Mouse (Mus musculus) frontal cortex, adult 2 months (tissue): ENCODE measurements around the gene Tarsl2. TPM values are rescaled to one million over a fixed set of nuclear protein-coding genes. Genes with fewer than 3 reads are reported as not detected.

Source experiments
- DNase-seq, 2 experiments: peaks; one replicate each; pipeline ENCODE4 v3.0.0; 2022; ENCODE audit warnings: low spot score in 1 of 2; ENCODE audit errors: extremely low spot score in 1 of 2
- polyA plus RNA-seq: library from polyadenylated mRNA; depleted of rRNA; stranded (reverse); fragments of >200 nt; gene quantifications from 2 replicates; pipeline ENCODE4 v1.2.3, GENCODE M21; 2012

The Tarsl2 gene
- polyA plus RNA-seq, 1 experiment, result 18.8 TPM

DNA sequence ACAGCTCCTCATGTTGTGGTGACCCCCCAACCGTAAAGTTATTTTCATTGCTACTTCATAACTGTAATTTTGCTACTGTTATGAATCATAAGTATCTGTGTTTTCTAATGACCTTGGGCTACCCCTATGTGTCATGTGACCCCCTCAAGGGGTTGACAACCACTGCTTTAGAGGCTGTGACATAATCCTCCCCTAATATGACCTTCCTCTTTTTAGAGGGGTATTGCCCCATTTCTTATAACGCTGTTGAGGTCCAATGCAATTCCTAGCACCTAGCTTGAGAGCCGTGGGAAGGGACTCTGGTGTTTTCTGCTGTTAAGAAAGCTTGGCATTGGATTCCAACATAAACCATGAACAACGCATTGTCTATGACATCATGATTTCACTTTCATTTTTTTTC lies 6.0 kb downstream of the Tarsl2 start:
- DNase-seq, result no peak

DNA sequence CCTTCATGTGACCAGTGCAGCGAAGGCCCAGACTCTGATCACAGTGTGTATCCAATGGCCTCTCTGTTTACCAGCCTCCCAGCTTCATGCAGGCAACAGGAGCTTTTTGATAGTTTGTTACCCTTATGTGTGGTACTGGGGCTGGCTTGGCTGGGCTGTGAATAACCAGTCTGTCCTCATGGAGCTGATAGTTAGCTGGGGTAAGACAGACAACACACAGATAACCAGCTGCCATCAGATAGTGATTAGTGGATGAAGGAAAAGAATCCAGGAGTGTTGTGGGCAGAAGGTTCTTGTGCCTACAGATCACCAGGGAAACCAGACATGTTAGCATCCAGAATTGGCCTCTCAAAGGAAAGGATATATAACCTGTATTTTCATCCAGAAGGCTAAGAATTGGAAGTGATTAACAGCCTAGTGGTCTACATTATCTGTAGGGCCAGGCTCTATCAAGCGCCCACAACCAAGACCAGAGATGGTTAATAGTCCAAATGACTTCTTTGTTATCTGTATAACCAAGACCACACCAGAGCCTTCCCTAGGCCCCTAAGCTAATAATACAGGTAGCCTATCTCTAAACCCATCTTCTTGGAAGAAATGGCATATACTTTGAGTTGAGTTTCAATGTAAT lies 12.9 kb downstream of the Tarsl2 start:
- DNase-seq, result no peak

DNA sequence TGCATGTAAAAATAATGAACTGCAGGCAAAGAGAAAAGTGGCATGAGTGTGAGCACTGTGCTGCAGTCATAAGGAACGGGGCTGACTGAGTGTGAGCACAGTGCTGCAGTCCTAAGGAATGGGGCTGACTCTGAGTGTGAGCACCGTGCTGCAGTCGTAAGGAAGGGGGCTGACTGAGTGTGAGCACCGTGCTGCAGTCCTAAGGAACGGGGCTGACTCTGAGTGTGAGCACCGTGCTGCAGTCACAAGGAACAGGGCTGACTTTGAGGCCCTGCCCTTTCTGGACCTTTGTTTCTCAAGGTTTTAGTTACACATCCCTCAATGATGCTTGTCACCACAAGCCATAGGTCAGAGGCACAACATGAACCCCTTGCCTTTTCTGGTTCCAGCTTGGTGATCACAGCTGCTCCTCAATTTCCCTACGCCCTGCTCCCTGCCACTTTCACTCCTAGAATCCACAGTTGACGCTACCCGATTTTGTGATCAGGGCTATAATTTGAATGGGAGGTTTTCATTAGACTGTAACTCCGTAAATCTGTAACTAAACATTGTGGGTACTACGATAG lies 18.6 kb downstream of the Tarsl2 start:
- DNase-seq, result no peak

DNA sequence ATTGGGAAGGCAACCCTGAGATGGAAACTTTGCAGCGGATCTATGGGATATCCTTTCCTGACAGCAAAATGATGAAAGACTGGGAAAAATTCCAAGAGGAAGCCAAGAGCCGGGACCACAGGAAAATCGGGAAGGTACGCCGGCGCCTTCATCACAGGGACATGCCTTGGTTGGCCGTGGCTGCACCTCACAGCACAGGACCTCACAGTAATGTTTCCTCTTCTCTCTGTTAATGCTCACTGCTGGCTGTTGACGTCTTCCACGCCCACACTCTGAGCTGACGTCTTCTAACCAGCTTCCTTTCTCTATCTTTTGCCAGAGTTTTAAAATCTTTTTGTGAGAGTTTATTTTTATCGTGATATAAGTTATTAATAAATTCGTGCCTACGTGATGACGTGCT lies 19.2 kb downstream of the Tarsl2 start:
- peak in 1 of 2 experiments; percentile 66 for DNase-seq

DNA sequence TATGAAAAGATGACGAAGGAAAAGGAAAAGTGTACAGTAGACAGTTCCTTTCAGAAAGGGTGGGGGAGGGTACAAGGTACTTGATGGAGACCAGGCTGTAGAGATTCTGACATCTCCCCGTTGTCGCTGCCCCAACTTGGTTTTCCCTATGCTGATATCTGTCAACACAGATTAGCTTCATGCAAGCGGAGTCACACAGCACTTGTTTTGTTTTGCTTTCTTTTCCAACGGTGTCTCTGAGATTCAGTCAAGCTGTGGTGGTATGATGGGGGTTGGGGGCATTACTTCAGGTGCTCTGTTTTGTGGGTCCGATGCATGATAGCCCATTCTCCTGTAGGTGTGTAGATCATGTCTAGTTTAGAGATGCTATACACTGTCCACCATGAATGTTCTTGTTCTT lies 22.8 kb downstream of the Tarsl2 start:
- no peak for DNase-seq

DNA sequence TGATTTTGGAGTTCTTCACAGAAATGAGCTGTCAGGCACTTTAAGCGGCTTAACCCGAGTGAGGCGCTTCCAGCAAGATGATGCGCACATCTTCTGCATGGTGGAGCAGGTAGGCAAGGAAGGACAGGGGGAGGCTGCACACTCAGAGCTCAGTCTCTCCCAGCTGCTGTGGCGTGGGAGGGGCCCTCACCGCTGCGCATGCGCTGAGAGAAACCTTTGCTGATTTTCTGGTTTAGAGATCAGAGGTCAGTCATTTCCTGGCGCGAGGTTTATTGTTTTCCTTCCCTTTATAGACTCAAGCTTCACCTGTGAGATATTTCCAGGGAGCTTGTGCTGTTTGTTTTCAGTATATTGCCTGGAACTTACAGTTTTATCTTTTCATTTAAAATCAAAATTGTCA lies 33.4 kb downstream of the Tarsl2 start:
- DNase-seq, result no peak

DNA sequence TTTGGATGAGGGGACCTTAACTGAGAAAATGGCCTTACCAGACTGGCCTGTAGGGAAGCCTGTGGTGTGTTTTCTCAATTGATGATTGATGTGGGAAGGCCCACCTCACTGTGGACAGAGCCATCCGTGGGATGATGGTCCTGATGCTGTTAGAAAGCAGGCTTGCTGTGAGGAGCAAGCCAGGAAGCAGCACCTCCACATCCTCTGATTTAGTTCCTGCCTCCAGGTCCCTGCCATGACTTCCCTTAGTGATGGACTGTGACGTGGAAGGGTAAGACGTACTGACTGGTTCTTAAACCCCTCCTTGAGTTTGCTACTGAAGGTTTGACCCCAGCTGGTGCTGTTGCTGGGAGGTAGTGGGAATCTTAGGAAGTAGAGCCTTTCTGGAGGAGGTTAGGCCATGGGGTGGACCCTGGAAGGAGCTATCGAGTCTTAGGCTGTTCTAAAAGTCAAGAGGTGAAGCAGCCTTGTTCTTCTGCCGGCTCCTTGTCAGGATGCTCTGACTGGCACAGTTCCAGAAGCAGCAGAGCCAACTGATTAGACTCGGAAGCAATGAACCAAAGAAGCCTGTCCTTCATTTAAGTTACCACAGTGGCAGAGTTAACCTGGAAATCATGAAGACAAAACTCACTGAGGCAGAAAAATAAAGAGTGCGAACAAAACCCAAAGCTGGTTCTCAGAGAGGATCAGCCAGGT lies 34.4 kb downstream of the Tarsl2 start:
- no peak for DNase-seq

DNA sequence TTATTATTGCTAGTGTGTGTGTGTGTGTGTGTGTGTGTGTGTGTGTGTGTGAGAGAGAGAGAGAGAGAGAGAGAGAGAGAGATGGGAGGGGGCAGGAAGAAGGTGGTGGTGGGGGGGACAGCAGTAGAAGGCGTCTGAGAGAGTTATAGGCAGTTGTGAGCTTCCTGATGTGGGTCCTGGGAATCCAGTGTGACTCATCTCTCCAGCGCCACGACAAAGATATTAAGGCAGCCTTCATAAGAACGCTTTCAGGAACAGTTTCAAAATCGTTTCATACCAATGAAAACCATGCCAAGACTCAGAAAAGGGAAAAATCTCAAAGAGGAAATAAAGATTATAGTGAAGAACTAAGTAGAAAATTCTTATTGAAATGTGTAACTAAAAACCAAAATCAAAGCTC lies 36.5 kb downstream of the Tarsl2 start:
- peak in 1 of 2 experiments; percentile 40 for DNase-seq

DNA sequence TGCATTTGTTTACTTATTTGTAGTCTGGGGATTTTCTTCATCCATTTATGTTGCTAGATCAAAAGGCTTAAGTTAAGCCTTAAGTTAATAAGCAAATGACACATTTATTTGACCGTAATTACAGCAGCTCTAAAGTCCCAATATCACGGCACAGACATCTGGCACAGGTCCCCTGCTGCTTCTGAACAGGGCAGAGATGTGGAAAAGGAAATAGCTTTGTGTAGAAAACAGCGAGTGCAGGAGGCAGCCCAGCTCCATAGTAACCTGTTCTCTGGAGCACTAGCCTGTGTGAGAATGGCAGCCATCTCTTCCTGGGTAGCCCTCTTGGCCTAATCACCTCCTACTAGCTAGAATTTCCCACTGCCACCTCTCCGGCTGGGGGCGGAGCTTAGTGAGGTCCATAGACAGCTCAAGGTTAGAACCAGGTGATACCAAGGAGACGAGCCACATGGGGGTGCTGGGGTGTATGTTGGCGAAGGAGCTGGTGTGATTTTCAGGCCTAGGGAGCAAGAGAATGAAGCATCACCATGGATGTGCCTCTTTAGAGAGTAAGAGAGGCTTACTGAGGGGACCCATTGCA lies 39.6 kb downstream of the Tarsl2 start:
- DNase-seq, result no peak

DNA sequence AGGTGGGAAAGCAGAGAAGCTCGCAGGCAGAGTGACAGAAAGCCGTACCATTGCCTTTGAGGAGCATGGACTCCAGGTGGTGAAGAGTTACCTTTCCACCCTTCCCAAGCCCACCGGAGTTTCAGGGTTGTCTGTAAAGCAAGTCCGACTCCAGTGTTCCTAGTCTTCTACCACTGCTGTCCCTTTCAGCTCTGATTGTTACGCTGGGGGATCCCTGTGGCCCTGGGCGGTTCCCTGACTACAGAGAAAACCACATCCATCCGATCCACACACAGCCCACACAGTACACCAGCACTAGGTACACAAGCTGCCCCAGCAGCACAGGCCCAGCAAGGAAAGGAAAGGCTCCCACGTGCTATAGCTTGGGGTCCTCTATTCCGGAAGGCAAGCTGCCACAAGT lies 42.0 kb downstream of the Tarsl2 start:
- DNase-seq, result no peak

DNA sequence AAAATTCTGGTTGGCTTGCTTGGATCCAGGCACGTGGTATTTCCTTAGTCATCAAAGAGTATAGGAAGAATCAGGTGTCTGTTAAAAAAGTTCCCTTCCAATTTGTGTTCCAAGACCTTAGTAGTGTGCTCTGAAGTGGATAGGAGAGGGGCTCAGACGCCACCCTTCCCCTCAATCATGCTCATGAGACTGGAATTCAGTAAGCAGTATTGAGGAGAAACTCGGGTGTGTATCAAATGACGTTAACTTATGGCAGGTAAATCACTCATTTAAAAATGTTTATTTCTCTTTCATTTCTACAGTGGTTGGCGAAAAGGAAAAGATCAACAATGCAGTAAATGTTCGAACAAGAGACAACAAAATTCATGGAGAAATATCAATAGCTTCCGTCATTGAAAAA lies 46.2 kb downstream of the Tarsl2 start, which contains the start of gene Tm2d3:
TSS of gene Tm2d3 (plus strand) at position 301 of the 400 bp plus-strand sequence.
- no peak for DNase-seq

DNA sequence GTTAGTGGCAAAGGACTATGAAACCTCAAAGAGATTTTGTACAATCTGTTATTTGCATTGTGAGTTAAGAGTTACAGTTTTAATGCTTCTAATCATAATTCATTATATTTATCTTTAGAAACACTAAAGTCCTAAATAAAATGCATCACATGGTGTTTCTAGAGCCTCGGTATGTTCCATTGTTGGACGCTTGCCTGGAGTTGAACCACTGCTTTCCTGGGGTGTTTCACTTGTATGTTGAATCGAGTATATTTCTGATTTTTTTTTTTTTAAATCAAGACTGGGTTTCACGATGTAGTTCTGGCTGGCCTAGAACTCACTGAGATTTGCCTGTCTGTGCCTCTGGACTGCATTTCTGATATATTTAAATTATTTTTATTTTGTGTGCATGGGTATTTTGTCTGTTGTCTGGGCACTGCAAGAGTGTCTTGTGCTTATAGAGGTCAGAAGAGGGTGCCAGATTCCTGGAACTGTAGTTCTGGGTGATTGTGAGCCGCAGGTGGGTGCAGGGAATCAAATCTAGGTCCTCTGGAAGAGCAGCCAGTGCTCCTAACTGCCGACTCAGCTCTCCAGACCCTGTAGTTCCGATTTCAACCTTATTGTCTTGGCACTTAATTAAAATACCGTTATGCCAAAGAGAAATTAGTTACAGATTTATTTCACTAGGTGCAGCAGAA lies 47.4 kb downstream of the Tarsl2 start:
- no peak for DNase-seq

DNA sequence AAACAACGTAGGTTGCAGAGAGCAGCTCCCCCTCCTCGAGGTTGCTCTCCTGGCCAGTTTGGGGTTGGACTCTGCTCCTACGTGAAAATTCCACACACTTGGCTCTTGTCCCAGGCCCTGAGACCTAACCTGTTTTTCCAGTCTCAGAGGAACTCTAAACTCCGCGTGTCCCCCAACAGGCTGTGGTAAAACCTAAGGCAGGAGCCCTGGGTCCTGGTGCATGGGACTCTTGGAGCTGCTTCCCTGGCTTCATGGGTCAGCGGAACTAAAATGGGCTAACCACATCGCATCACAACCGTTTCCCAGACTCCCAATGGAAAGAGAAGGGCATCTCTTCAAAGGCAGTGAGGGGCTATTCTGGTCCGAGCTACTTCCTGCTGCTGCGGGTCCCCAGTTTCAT lies 48.2 kb downstream of the Tarsl2 start:
- DNase-seq, result no peak

DNA sequence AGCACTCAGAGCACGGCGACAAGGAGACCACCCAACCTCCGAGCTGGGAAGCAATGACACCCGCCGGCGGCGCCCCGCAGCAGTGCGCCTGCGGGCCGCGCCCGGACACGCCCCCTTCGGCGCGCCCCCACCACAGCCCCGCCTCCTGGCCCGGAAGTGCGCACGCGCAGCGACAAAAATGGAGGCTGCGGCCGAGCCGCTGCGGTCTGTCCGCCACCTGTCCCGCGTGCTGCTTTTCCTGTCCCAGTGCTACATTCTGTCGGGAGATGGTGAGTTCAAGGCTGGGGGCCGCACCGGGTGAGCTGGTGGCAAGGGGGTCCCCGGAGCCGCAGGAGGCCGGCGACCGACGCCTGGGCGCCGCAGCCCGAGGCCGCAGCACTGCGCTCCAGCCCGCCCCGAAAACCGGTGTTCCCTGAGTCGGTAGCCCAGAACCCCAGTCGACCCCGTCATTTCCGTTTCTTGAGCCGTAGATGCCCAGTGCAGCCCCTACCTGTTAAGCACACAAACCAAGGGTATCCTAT lies 48.7 kb downstream of the Tarsl2 start:
- peak; percentile 49 to 86 for DNase-seq

DNA sequence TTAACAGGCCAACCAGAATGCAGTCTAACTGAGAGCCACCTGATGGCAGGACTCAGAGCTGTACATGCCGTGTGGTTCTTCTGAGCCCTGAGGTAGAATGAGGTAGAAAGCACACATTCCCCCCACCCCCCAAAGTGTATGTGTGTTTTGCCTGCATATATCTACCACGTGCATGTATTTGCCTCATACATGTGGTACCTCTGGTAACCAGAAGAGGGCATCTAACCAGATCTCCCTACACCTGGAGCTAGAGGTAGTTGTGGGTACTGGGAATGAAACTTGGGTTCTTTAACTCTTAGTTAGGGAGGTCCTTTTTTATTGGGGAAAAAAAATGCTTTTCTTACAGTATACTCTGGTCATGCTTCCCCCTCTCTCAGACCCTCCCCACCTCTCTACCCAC lies 51.8 kb downstream of the Tarsl2 start:
- DNase-seq, result peak in 1 of 2 experiments; percentile 42

DNA sequence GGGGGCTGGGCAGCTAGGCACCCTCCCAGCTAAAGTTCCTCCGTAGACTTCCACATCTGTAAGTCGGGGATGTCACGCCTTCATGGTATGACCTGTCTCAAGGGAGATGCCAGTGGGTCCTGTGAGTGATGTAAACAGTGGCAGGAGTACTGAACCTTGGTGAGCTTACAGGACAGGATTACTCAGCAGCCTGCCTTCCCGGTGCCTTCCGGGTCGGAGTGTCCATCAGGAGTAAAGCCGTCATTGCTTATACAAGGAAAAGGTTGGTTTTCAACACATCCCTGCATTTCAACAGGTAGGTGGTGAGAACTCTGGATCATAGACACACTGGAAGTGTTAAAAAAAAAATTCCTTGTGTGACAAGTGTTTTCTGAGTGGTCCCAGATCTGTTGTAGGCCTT lies 57.4 kb downstream of the Tarsl2 start:
- no peak for DNase-seq

DNA sequence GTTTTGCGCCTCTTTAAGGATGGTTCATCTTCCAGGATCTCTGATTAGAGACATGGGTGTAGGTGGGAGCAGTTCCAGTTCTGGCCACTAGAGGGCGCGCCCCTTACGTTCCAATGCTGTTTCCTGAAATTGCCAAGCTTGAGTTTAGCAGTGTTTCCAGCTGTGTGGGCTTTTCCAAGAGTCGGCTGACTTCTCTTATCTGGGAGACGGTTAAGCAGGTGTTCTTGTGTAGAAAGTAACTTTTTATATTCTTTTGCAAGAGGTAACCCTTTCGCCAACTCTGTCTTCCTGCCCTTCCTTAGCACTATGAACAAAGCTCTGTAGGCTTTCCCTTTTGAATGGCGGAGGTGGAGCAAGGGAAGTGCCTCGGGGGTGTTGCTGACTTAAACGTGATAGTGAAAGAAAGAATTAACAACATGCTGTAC lies 60.1 kb downstream of the Tarsl2 start:
- peak; percentile 55 to 94 for DNase-seq

DNA sequence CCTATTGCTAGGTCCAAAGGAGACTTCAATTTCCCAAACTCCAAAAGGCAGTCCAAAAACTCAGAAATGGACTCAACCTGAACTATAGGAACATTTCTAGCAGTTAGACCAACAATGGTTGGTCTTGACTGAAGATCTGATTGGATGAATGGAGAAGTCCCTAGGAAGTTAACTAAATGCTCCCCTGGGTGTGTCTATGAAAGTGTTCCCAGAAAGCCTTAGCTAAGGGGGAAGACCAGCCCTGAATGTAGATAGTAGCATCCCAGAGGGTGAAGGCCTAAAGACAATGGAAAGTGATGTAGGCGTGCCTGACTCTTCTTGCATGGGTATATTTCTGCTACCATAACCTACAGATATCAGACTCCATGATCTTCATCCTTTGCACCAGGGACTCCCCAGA lies 63.8 kb downstream of the Tarsl2 start:
- no peak for DNase-seq

DNA sequence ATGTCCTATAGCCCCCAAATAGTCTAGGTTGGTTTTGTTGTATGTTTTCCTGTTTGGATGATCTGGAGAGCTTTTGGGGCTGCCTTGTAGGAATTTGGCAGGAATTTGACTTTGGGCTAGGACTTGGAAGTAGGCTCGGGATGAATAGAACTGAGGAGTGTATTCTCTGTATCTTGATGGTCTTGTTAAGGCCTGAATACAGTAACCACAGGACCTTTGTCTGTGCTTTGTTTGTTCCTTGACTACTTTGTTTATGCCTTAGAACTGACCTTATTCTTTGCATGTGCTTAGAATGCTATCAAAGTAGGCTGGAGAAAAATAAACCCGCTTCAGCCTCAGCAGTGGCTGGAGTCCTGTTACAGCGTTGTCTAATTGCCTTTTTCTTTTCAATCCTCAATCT lies 65.6 kb downstream of the Tarsl2 start:
- DNase-seq, result no peak

DNA sequence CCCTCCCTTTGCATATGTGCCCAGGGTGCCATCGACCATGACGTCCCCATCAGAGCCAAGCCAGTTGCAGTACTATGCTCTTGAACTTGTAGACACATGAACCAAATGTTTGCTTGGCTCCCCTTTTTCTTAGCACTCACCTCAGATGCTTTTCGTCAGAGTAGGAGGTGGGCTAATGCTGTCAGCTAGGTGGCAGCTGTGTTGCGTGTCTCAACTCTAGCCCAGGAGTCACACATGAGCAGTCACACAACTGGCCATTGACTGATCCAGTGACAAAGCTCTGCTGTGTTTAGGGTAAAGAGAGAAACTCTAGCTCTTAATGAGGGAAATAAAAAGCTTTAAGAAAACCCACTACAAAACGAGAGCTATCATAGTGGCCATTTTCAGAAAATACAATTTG lies 69.1 kb downstream of the Tarsl2 start:
- DNase-seq, result no peak

DNA sequence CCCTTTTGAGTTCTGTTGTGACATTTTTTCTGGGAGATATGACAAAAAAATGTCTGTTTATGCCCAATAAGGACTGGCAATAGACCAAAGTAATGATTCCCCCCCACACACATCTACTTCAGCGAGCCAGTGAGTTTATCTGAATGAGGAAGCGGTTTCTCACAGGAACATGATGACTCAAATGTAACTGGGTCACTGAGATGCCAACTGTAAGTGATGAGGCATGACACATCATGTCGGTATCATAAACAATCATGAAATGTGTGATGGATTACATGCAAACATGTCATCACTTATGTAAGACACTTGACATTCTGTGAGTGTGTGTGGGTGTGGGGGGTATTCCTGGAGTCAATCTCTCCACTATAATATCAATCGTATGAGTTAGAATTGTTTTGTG lies 69.6 kb downstream of the Tarsl2 start:
- peak in 1 of 2 experiments; percentile 11 for DNase-seq
